Mouse (Mus musculus) erythroid progenitor cell, adult 5-6 weeks (primary cell): ENCODE measurements around the gene Olfr1395. TPM values are rescaled to one million over a fixed set of nuclear protein-coding genes. Genes with fewer than 3 reads are reported as not detected.
"Not testable (repeated sequence)": the region's sequence is repeated elsewhere in the genome, so short reads cannot be mapped to it uniquely, and the experiment has no call there.

Experiments
- ATAC-seq: replicated peaks from 2 replicates; pipeline ENCODE4 v1.8.0; 2016; ENCODE audit warnings: moderate number of reproducible peaks, mild to moderate bottlenecking, moderate TSS enrichment, inconsistent platforms; ENCODE audit not compliant: poor library complexity, low FRiP score, severe bottlenecking
- total RNA-seq, 2 experiments: library from RNA; stranded (forward) in 1 of 2; stranded (reverse) in 1 of 2; fragments of 150-400 nt in 1 of 2; fragments of 186-747, 209-891 nt in 1 of 2; gene quantifications; 2 replicates each; pipeline versions ENCODE4 v1.2.3 to v1.2.4; 2015 to 2017; ENCODE audit warnings: low replicate concordance in 2 of 2

The Olfr1395 gene
- total RNA-seq, 2 experiments from 2014 or later, result not detected

- no peak for ATAC-seq
Observed at GRCm38 (mm10) chr11:49168839-49169611, 27.0 kb downstream of the Olfr1395 start.

- no peak for ATAC-seq
Observed at GRCm38 (mm10) chr11:49170576-49170975, 28.5 kb downstream of the Olfr1395 start.

- no peak for ATAC-seq
Observed at GRCm38 (mm10) chr11:49175345-49175744, 33.3 kb downstream of the Olfr1395 start.

- ATAC-seq, result not testable (repeated sequence)
Observed at GRCm38 (mm10) chr11:49176047-49176779, 34.1 kb downstream of the Olfr1395 start.

GRCm38 (mm10) chr11:49183172-49183571 lies 41.1 kb downstream of the Olfr1395 start:
- ATAC-seq, result no peak

- no peak for ATAC-seq
Observed at GRCm38 (mm10) chr11:49186452-49186851, 44.4 kb downstream of the Olfr1395 start.

GRCm38 (mm10) chr11:49186955-49187488 lies 44.9 kb downstream of the Olfr1395 start, which contains the start of gene Btnl9:
Btnl9 (minus strand) TSS chr11:49187159.
- ATAC-seq, result no peak

- ATAC-seq, result no peak
Observed at GRCm38 (mm10) chr11:49187701-49188100, 45.6 kb downstream of the Olfr1395 start.

GRCm38 (mm10) chr11:49189737-49190136 lies 47.7 kb downstream of the Olfr1395 start:
- ATAC-seq, result no peak

GRCm38 (mm10) chr11:49191083-49191482 lies 49.0 kb downstream of the Olfr1395 start:
- ATAC-seq, result no peak

- ATAC-seq, result not testable (repeated sequence)
Observed at GRCm38 (mm10) chr11:49194771-49195170, 52.7 kb downstream of the Olfr1395 start.

GRCm38 (mm10) chr11:49195819-49196322 lies 53.8 kb downstream of the Olfr1395 start:
- ATAC-seq, result no peak

Other genes starting within 250 kb of the Olfr1395 start
- gene Gm5431, start 240.1 kb upstream of the Olfr1395 start, total RNA-seq (2015; ENCODE audit: low replicate concordance), result 0.72 and 1.7 TPM in 2 replicates
- 0.64 and 1.5 TPM in 2 replicates for gene Gm5431, start 240.1 kb upstream of the Olfr1395 start, total RNA-seq (2017; ENCODE audit: low replicate concordance)
- 6.3 and 13.7 TPM in 2 replicates for gene Psme2b, start 196.1 kb upstream of the Olfr1395 start, total RNA-seq (2015; ENCODE audit: low replicate concordance)
- gene Psme2b, start 196.1 kb upstream of the Olfr1395 start, total RNA-seq (2017; ENCODE audit: low replicate concordance), result 0.90 and 2.6 TPM in 2 replicates
- gene Olfr56, start 163.4 kb upstream of the Olfr1395 start, total RNA-seq (2015; ENCODE audit: low replicate concordance), result 1.7 and 3.2 TPM in 2 replicates
- 1.5 and 6.1 TPM in 2 replicates for gene Olfr56, start 163.4 kb upstream of the Olfr1395 start, total RNA-seq (2017; ENCODE audit: low replicate concordance)
- gene 9930111J21Rik1, start 162.9 kb upstream of the Olfr1395 start, total RNA-seq (2015; ENCODE audit: low replicate concordance), result 12.2 and 15.5 TPM in 2 replicates
- 1.4 and 5.0 TPM in 2 replicates for gene 9930111J21Rik1, start 162.9 kb upstream of the Olfr1395 start, total RNA-seq (2017; ENCODE audit: low replicate concordance)
- 1.1 TPM in 1 of 2 replicates, not detected in the other for gene Gm12185, start 150.0 kb upstream of the Olfr1395 start, total RNA-seq (2015; ENCODE audit: low replicate concordance)
- not detected in 2 replicates for gene Gm12185, start 150.0 kb upstream of the Olfr1395 start, total RNA-seq (2017; ENCODE audit: low replicate concordance)
- not detected in 2 replicates for gene Tgtp1, start 148.1 kb upstream of the Olfr1395 start, total RNA-seq (2015; ENCODE audit: low replicate concordance)
- gene Tgtp1, start 148.1 kb upstream of the Olfr1395 start, total RNA-seq (2017; ENCODE audit: low replicate concordance), result 2.6 and 3.5 TPM in 2 replicates
- gene 9930111J21Rik2, start 91.0 kb upstream of the Olfr1395 start, total RNA-seq (2015; ENCODE audit: low replicate concordance), result 19.1 and 19.3 TPM in 2 replicates
- gene 9930111J21Rik2, start 91.0 kb upstream of the Olfr1395 start, total RNA-seq (2017; ENCODE audit: low replicate concordance), result 13.3 and 13.7 TPM in 2 replicates
- gene Tgtp2, start 78.1 kb upstream of the Olfr1395 start, total RNA-seq (2015; ENCODE audit: low replicate concordance), result 10.5 and 29.3 TPM in 2 replicates
- gene Tgtp2, start 78.1 kb upstream of the Olfr1395 start, total RNA-seq (2017; ENCODE audit: low replicate concordance), result 19.6 and 28.1 TPM in 2 replicates
- gene Ifi47, start 65.7 kb upstream of the Olfr1395 start, total RNA-seq (2015; ENCODE audit: low replicate concordance), result 54.1 and 55.9 TPM in 2 replicates
- gene Ifi47, start 65.7 kb upstream of the Olfr1395 start, total RNA-seq (2017; ENCODE audit: low replicate concordance), result 17.2 and 18.8 TPM in 2 replicates
- not detected in 2 replicates for gene Olfr1396, start 27.4 kb upstream of the Olfr1395 start, total RNA-seq (2015; ENCODE audit: low replicate concordance)
- gene Olfr1396, start 27.4 kb upstream of the Olfr1395 start, total RNA-seq (2017; ENCODE audit: low replicate concordance), result not detected in 2 replicates
- not detected in 2 replicates for gene Olfr1394, start 12.1 kb downstream of the Olfr1395 start, total RNA-seq (2015; ENCODE audit: low replicate concordance)
- gene Olfr1394, start 12.1 kb downstream of the Olfr1395 start, total RNA-seq (2017; ENCODE audit: low replicate concordance), result not detected in 2 replicates
- gene Btnl9, start 44.9 kb downstream of the Olfr1395 start, total RNA-seq (2015; ENCODE audit: low replicate concordance), result 1.1 and 2.9 TPM in 2 replicates
- 0.53 and 0.77 TPM in 2 replicates for gene Btnl9, start 44.9 kb downstream of the Olfr1395 start, total RNA-seq (2017; ENCODE audit: low replicate concordance)
- gene Zfp62, start 61.0 kb downstream of the Olfr1395 start, total RNA-seq (2015; ENCODE audit: low replicate concordance), result 55.9 and 72.1 TPM in 2 replicates
- 35.6 and 36.3 TPM in 2 replicates for gene Zfp62, start 61.0 kb downstream of the Olfr1395 start, total RNA-seq (2017; ENCODE audit: low replicate concordance)
- 12.2 and 15.5 TPM in 2 replicates for gene Mgat1, start 101.9 kb downstream of the Olfr1395 start, total RNA-seq (2015; ENCODE audit: low replicate concordance)
- gene Mgat1, start 101.9 kb downstream of the Olfr1395 start, total RNA-seq (2017; ENCODE audit: low replicate concordance), result 21.8 and 26.2 TPM in 2 replicates
- not detected in 2 replicates for gene Olfr1393, start 136.0 kb downstream of the Olfr1395 start, total RNA-seq (2015; ENCODE audit: low replicate concordance)
- gene Olfr1393, start 136.0 kb downstream of the Olfr1395 start, total RNA-seq (2017; ENCODE audit: low replicate concordance), result not detected in 2 replicates
- gene Olfr1392, start 143.0 kb downstream of the Olfr1395 start, total RNA-seq (2015; ENCODE audit: low replicate concordance), result not detected in 2 replicates
- not detected in 2 replicates for gene Olfr1392, start 143.0 kb downstream of the Olfr1395 start, total RNA-seq (2017; ENCODE audit: low replicate concordance)
- gene Olfr10, start 162.5 kb downstream of the Olfr1395 start, total RNA-seq (2015; ENCODE audit: low replicate concordance), result not detected in 2 replicates
- gene Olfr10, start 162.5 kb downstream of the Olfr1395 start, total RNA-seq (2017; ENCODE audit: low replicate concordance), result not detected in 2 replicates
- gene Olfr1391, start 180.5 kb downstream of the Olfr1395 start, total RNA-seq (2015; ENCODE audit: low replicate concordance), result not detected in 2 replicates
- not detected in 2 replicates for gene Olfr1391, start 180.5 kb downstream of the Olfr1395 start, total RNA-seq (2017; ENCODE audit: low replicate concordance)
- gene Olfr1390, start 192.9 kb downstream of the Olfr1395 start, total RNA-seq (2015; ENCODE audit: low replicate concordance), result not detected in 2 replicates
- not detected in 2 replicates for gene Olfr1390, start 192.9 kb downstream of the Olfr1395 start, total RNA-seq (2017; ENCODE audit: low replicate concordance)